Mouse (Mus musculus) adipocyte (in vitro differentiated cells): ENCODE data around the gene Mvb12b.

Experiments
- DNase-seq: peaks from one replicate; pipeline ENCODE4 v3.0.0-alpha.2; 2016; ENCODE audit warnings: low spot score

Gene Mvb12b

DNA sequence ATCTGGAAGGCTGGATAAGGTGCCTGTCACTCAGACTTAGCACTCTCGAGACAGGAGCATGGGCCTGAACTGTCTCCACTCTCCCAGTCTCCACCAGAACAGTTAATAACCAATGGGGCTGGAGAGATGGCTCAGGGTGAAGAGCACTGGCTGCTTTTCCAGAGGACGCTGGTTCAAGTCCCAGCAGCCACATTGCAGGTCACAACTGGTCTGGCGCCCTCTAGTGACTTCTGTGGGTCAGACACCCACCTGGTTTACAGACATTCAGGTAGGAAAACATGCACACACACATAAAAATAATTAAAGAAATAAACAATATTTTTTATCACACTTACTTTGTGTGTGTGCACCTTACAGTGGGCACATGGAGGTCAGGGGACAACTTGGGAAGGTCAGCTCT is 191.3 kb downstream of the Mvb12b start:
- DNase-seq = no peak

DNA sequence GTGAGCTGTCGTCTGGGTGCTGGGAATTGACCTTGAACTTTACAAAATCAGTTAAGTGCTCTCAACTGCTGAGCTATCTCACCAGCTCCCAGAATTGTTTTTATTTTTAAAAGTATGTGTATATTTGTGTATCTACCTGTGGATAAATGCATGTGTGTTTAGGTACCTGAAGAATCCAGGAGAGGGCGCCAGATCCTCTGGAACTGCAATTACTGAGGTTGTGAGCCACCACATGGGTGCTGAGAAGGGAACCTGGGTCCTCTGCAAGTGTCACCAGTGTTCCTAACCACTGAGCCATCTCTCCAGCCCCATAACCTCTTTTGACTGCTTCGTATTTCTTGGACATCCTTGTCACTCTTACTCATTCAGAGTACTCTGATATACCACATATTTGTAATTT is 193.8 kb downstream of the Mvb12b start:
- DNase-seq = no peak

DNA sequence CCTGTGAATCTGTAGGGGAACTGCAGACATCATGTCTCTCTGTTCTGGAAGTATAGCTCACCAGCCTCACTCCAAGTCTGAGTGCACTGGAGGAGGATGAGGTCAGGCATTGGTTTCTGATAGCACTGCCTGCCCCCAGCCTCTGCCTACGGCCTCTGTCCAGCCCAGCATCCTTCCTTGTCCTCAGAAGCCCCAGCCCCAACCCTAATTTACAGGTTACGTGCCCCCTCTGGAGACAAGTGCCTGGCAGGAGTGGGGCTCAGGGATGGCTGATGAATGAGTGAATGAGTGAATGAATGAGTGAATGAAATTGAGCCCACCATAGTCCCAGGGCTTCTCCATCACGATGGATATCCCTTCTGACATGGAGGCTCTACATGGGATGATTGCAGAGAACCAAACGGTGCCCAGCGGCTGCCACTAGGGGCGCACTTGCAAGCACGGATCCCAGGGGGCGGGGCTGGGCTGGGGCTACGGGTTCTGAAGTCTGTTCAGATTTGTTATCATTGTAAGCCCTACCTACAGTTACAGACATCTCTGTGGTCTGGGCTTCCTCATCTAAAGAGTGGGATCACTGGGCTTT is 197.8 kb downstream of the Mvb12b start:
- DNase-seq = no peak

DNA sequence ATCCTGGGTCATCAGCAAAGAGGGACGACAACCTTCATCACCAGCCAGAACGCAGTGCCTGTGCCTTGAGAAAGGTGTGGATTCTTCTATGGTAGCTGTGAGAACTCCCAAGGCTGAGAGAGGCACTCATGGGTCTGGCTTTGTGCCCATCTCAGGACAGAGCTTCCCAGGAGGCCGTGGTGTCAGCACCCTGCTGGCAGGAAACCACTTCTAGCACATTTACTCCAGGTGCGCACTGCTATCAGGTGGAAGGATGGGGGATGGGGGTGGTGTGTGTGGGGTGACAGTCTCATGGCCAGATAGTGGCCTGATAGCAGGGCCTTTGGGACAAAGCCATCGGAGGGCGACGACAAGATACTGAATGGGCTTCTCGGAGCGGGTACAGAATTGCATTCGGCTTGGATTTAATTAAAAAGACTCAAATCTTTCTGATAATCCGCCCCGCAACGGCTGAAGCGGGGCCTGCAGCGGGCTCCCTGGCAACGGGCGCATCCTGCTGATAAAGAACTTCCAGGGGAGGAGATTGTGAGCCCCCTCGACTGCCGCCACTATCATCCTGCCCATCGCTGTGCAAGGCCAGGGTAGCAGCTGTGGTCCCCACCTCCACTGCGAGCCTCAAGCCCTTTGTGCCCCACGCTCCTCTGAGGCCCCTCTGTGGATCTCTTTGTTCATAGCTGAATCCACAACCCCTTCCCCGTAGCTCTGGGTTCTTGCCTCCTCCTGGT is 198.4 kb downstream of the Mvb12b start:
- DNase-seq = no peak

DNA sequence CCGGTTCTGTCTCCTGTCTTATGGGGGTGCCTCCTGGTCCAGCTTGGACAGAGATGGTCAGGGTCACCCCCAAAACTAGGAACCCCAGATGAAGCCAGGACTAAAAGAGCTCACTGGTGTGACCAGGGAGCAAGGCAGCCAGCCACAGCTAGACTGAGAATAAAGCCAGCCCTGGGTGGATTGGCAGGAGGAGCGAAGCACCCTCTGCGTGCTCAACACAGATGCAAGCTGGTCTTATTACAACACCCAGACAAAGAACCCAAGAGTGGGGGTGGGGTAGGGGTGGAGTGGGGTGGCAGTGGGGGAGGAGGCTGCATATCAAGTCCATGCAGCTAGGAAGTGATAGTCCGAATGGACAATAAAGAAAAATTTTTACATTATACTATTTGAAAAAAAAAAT is 204.2 kb downstream of the Mvb12b start:
- DNase-seq = no peak

DNA sequence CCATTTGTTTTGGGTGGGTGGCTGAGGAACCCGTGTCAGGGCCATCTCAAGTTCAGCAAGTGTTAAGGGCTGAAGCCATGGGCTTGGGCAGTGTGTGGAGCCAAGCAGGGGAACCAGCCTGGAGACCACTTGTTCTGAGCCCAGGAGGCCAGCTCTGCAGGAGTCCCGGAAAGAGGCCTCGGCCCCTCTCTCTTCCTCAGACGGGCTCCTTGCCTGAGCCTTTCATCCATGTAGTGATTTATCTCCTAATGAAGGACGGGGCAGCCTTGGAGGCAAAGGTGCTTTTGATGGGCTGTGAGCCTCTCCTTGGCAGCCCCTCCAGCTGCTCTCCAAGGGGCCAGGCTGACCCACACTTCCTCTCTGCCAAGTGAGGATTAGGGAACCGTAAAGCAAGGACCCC is 204.7 kb downstream of the Mvb12b start:
- no peak for DNase-seq

DNA sequence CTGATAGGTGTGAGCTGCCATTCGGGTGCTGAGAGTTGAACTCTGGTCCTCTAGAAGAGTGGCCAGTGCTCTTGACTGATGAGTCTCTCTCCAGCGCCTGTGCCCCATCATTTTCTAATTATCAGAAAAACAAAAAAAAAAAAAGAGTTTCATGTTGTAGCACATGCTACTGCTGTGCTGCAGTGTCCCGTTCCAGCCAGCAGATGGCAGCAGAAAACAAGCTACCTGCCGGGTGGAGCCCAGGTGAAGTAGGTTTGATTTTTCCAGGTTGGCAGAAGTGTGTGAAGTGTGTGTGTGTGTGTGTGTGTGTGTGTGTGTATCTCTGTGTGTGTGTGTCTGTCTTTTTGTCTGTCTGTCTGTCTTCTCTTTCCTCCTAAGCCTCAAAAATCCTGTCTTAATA is 205.5 kb downstream of the Mvb12b start:
- DNase-seq = peak; percentile 46
